Mouse (Mus musculus) hindbrain, embryonic 13.5 days (tissue): ENCODE measurements at regions not wholly inside any gene's neighbourhood (a gene's known extent, or its start where the extent isn't known, plus 50 kb on each side); places are given as distances from the start of the nearest gene placed in this dataset.

Source experiments
- ATAC-seq: fragments of 200-750 bp; cut with Nextera tagmentation; 2 replicates; pipeline ENCODE4 v1.8.0; 2017; ENCODE audit warnings: moderate TSS enrichment; ENCODE audit not compliant: low FRiP score
- H3K27ac ChIP-seq: fragments of 300-500 bp; sonication (generic); 2 replicates; pipeline ENCODE4 v1.5.1; 2015; ENCODE audit warnings: inconsistent platforms, mild to moderate bottlenecking, moderate library complexity
- H3K27me3 ChIP-seq: fragments of 300-500 bp; sonication (generic); 2 replicates; pipeline ENCODE4 v1.6.1; 2015; ENCODE audit warnings: mild to moderate bottlenecking, inconsistent platforms
- H3K36me3 ChIP-seq: fragments of 300-500 bp; sonication (generic); 2 replicates; pipeline ENCODE4 v1.6.1; 2015; ENCODE audit warnings: mild to moderate bottlenecking, inconsistent platforms
- H3K4me1 ChIP-seq: fragments of 300-500 bp; sonication (generic); replicated peaks from 2 replicates; pipeline ENCODE4 v1.6.1; 2015; ENCODE audit warnings: inconsistent platforms
- H3K4me2 ChIP-seq: fragments of 300-500 bp; sonication (generic); 2 replicates; pipeline ENCODE4 v1.6.1; 2015; ENCODE audit warnings: inconsistent platforms, mild to moderate bottlenecking, moderate library complexity
- H3K4me3 ChIP-seq: fragments of 300-500 bp; sonication (generic); 2 replicates; pipeline ENCODE4 v1.5.1; 2015; ENCODE audit warnings: mild to moderate bottlenecking, inconsistent platforms
- H3K9ac ChIP-seq: fragments of 300-500 bp; sonication (generic); 2 replicates; pipeline ENCODE4 v1.6.1; 2015; ENCODE audit warnings: mild to moderate bottlenecking, inconsistent platforms
- H3K9me3 ChIP-seq: fragments of 300-500 bp; sonication (generic); 2 replicates; pipeline ENCODE4 v1.6.1; 2016; ENCODE audit warnings: inconsistent platforms
- WGBS: fragments of 180-500 bp; shearing (Covaris S2); methylation state at CpG from one replicate; pipeline ENCODE4 v1.1.7; 2015; 5-methylcytosine and 5-hydroxymethylcytosine counted together

- Histone ChIP-seq H3K27me3 (no peaks in the 10 kb centered on the region), H3K36me3 (no peaks in the 10 kb centered on the region), H3K4me1 (no peaks in the 10 kb centered on the region), H3K4me2 (no peak overlapping the region), H3K4me3 (no peak overlapping the region), H3K9me3 (no peaks in the 10 kb centered on the region), H3K27ac (no peak overlapping the region), H3K9ac (no peak overlapping the region)
- no peak for ATAC-seq
- WGBS: 75% methylated on average over 3 of the region's 3 CpGs
These were observed 642.1 kb upstream of the A830018L16Rik start for GRCm38 (mm10) chr1:10771793-10772192.

- no peak for ATAC-seq
- H3K4me1 ChIP-seq: no peaks in the 10 kb centered on the region
- H3K9me3 ChIP-seq: no peaks in the 10 kb centered on the region
- H3K36me3 ChIP-seq: no peaks in the 10 kb centered on the region
- no peak overlapping the region for H3K4me3 ChIP-seq
- H3K4me2 ChIP-seq: no peak overlapping the region
- 73% methylated on average over 6 of the region's 6 CpGs for WGBS
- H3K27me3 ChIP-seq: no peaks in the 10 kb centered on the region
- H3K9ac ChIP-seq: no peak overlapping the region
- no peak overlapping the region for H3K27ac ChIP-seq
These were observed 619.7 kb upstream of the A830018L16Rik start for GRCm38 (mm10) chr1:10794074-10794783.

DNA sequence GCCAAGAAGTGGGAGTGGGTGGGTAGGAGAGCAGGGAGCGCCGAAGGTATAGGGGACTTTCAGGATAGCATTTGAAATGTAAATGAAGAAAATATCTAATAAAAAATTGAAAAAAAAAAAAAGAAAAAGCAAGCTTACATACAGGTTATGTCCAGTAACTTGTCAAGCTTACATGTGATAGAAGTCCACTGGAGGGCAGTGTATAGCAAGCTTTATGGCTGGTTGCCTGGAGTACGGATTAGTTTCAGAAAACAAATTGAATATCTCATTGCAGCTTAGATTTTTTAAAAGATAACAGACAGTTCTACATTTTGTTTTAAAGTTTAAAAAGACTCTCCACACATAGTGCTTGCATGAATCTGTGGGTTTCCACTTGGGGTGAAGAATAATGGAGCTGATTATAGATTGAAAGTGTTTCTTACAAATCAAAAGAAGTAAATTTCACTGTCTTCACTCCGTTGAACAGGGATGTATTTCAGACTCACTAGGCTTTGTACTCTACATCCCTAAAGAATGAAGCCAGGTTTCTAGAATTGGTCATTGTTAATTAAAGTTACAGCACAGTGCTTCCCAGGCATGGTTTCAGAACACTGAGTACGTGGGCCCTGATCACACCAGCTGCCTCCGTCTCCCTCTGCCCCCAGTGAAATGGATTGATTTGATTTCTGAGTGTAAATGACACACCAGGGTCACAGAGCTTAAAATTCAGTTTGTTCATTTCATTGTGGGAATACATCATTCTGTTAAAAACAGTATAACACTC lies 578.1 kb upstream of the A830018L16Rik start:
- Histone ChIP-seq H3K4me2 (no peak overlapping the region), H3K27ac (no peak overlapping the region), H3K36me3 (no peaks in the 10 kb centered on the region), H3K9me3 (no peaks in the 10 kb centered on the region), H3K4me3 (no peak overlapping the region), H3K4me1 (no peaks in the 10 kb centered on the region), H3K9ac (no peak overlapping the region), H3K27me3 (no peaks in the 10 kb centered on the region)
- 50% methylated on average over 6 of the region's 6 CpGs for WGBS
- ATAC-seq: peak; percentile 75

DNA sequence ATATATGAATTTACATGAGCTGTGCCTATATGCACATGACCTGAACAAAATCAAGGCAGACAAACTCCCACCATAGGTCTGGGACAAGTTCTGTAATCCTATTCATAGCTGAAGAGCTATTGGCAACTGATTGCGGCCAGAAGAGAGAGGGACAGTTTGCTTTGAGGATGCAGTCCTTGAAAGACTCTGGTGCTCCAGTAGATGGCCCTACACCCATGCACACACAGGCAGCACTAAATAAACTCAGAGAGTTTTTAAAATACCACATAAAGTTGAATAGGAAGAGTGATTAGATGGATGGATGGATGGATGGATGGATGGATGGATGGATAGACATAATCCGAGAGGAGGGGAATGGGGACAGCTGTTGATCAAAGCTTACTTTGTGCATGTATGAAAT lies 576.7 kb upstream of the A830018L16Rik start:
- ATAC-seq: 0 out of 2 replicates have a peak, but pooled peaks have one; percentile 24
- no peak overlapping the region for H3K27ac ChIP-seq
- H3K9me3 ChIP-seq: no peaks in the 10 kb centered on the region
- no peaks in the 10 kb centered on the region for H3K36me3 ChIP-seq
- no peaks in the 10 kb centered on the region for H3K27me3 ChIP-seq
- H3K4me2 ChIP-seq: no peak overlapping the region
- H3K4me1 ChIP-seq: no peaks in the 10 kb centered on the region
- WGBS: 93% methylated on average over 2 of the region's 2 CpGs
- H3K4me3 ChIP-seq: no peak overlapping the region
- H3K9ac ChIP-seq: no peak overlapping the region

- no peak overlapping the region for H3K9ac ChIP-seq
- H3K27me3 ChIP-seq: no peaks in the 10 kb centered on the region
- no peak overlapping the region for H3K27ac ChIP-seq
- no peaks in the 10 kb centered on the region for H3K4me1 ChIP-seq
- WGBS: 87% methylated on average over 2 of the region's 2 CpGs
- H3K4me3 ChIP-seq: no peak overlapping the region
- H3K36me3 ChIP-seq: no peaks in the 10 kb centered on the region
- H3K9me3 ChIP-seq: no peaks in the 10 kb centered on the region
- ATAC-seq: no peak
- H3K4me2 ChIP-seq: no peak overlapping the region
These were observed 561.0 kb upstream of the A830018L16Rik start for GRCm38 (mm10) chr1:10852934-10853333.

GRCm38 (mm10) chr1:10854495-10854894 lies 559.4 kb upstream of the A830018L16Rik start:
- no peaks in the 10 kb centered on the region for H3K27me3 ChIP-seq
- H3K27ac ChIP-seq: no peak overlapping the region
- H3K4me1 ChIP-seq: no peaks in the 10 kb centered on the region
- no peaks in the 10 kb centered on the region for H3K9me3 ChIP-seq
- no peak overlapping the region for H3K4me2 ChIP-seq
- H3K36me3 ChIP-seq: no peaks in the 10 kb centered on the region
- no peak overlapping the region for H3K4me3 ChIP-seq
- no peak for ATAC-seq
- no peak overlapping the region for H3K9ac ChIP-seq
- 18% methylated on average over 1 of the region's 1 CpGs for WGBS

DNA sequence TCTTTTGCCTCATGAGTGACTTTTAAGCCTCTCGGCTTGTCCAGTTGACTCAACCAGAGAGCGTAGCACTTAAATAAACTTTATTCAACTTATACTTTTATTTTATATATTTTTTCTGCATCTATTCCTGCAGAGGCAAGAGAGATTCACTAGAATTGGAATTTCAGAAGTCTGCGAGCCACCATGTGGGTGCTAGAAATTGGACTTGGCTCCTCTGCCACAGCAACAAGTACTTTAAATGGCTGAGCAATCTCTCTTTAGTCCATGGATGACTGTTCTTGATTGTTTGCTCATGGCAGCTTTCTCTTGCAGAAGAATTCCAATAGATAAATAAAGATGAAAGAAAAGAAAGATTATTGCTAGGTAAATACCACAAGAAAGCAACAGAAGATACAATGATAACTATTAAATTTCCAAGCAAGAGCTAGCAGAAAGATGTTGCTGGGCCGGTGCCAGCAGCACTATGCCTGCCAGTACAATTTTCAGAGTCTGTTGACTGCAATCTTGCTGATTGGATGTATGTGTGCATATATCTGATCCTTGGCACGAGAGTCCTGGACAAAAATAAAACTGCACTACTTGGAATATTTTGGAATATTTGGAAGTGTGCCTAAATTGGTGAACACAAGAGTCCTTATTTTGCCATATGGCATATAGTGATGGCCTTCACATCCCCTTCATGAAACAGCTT lies 542.6 kb upstream of the A830018L16Rik start:
- no peak overlapping the region for H3K27ac ChIP-seq
- ATAC-seq: no peak
- no peaks in the 10 kb centered on the region for H3K36me3 ChIP-seq
- H3K4me1 ChIP-seq: no peaks in the 10 kb centered on the region
- WGBS: 92% methylated on average over 5 of the region's 5 CpGs
- H3K4me3 ChIP-seq: no peak overlapping the region
- H3K9ac ChIP-seq: no peak overlapping the region
- H3K9me3 ChIP-seq: no peaks in the 10 kb centered on the region
- no peaks in the 10 kb centered on the region for H3K27me3 ChIP-seq
- H3K4me2 ChIP-seq: no peak overlapping the region

GRCm38 (mm10) chr1:10872266-10872665 lies 541.6 kb upstream of the A830018L16Rik start:
- Histone ChIP-seq H3K4me3 (no peak overlapping the region), H3K27ac (no peak overlapping the region), H3K36me3 (no peaks in the 10 kb centered on the region), H3K9me3 (no peaks in the 10 kb centered on the region), H3K9ac (no peak overlapping the region), H3K27me3 (no peaks in the 10 kb centered on the region), H3K4me2 (no peak overlapping the region), H3K4me1 (no peaks in the 10 kb centered on the region)
- ATAC-seq: no peak

- Histone ChIP-seq H3K27ac (no peak overlapping the region), H3K4me3 (no peak overlapping the region), H3K4me2 (no peak overlapping the region), H3K4me1 (no peaks in the 10 kb centered on the region), H3K9ac (no peak overlapping the region), H3K27me3 (no peaks in the 10 kb centered on the region), H3K9me3 (no peaks in the 10 kb centered on the region), H3K36me3 (no peaks in the 10 kb centered on the region)
- WGBS: 76% methylated on average over 2 of the region's 2 CpGs
- ATAC-seq: no peak
These were observed 541.2 kb upstream of the A830018L16Rik start for GRCm38 (mm10) chr1:10872726-10873125.

GRCm38 (mm10) chr1:10877391-10878170 lies 536.3 kb upstream of the A830018L16Rik start:
- Histone ChIP-seq H3K9ac (no peak overlapping the region), H3K27ac (no peak overlapping the region), H3K9me3 (no peaks in the 10 kb centered on the region), H3K4me2 (no peak overlapping the region), H3K4me3 (no peak overlapping the region), H3K36me3 (no peaks in the 10 kb centered on the region), H3K27me3 (no peaks in the 10 kb centered on the region), H3K4me1 (no peaks in the 10 kb centered on the region)
- no peak for ATAC-seq
- 61% methylated on average over 2 of the region's 2 CpGs for WGBS

GRCm38 (mm10) chr1:10878221-10878760 lies 535.6 kb upstream of the A830018L16Rik start:
- Histone ChIP-seq H3K27me3 (no peaks in the 10 kb centered on the region), H3K27ac (no peak overlapping the region), H3K4me1 (no peaks in the 10 kb centered on the region), H3K4me2 (no peak overlapping the region), H3K9me3 (no peaks in the 10 kb centered on the region), H3K36me3 (no peaks in the 10 kb centered on the region), H3K4me3 (no peak overlapping the region), H3K9ac (no peak overlapping the region)
- ATAC-seq: no peak
- WGBS: 64% methylated on average over 3 of the region's 3 CpGs
